Mouse (Mus musculus): Measurements from ENCODE around the gene Ldhb. TPM values are rescaled to one million over a fixed set of nuclear protein-coding genes. Genes with fewer than 3 reads are reported as not detected.

Gene Ldhb
- total RNA-seq (2014; rRNA removed), result 3.9 and 4.2 TPM in 2 replicates
- polyA plus RNA-seq (2012; rRNA removed), result 2.6 and 2.8 TPM in 2 replicates

DNA sequence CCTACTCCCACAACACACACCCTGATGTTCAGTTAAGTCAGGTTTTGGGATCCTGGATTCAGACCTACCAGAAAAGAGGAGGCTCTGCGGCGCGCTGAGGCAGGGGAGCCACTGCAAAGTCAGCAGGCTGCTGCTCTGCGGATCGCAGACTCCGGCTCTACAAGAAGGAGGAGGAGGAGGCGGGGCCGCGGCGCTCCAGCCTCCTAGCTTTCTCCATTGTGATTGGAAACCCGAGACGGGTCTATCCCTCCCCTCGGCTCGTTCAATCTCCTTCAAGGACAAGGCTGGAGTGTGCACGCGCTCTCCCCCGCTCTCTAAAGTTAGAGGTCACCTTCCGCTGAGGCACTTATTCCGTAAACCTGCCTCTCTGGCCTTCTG lies at the start of gene Ldhb:
Ldhb (minus strand) TSS at position 173 of the 378 bp plus-strand sequence.
- 2% methylated on average over 19 of the region's 19 CpGs for WGBS
- H3K27me3 ChIP-seq (ENCODE audit: control insufficient read depth, insufficient read depth, low read length), result no peaks in the 10 kb centered on the region
- no peaks in the 10 kb centered on the region for H3K4me1 ChIP-seq (ENCODE audit: control insufficient read depth, insufficient read depth, low read length)
- H3K4me3 ChIP-seq (ENCODE audit: insufficient read depth, low read depth, low read length), result peak within 1 kb of the TSS; percentile 55
- H3K79me2 ChIP-seq (ENCODE audit: control insufficient read depth, insufficient read depth, low read length), result no peaks in the 10 kb centered on the region
- TF ChIP-seq POLR2A (IDR thresholded peaks at IDR 0.05; ENCODE audit: extremely low read depth, insufficient read depth, low read length) (no peak), CTCF (IDR thresholded peaks at IDR 0.05; ENCODE audit: low read depth, low read length) (no peak)
- H3K9ac ChIP-seq (ENCODE audit: low read depth, low read length), result peak within 1 kb of the TSS; percentile 37; the same call in 1 of the 2 replicates
- H3K27ac ChIP-seq (replicated peaks; ENCODE audit: insufficient read depth, low read depth, low read length), result no peak within 1 kb of the TSS
- H3K36me3 ChIP-seq (ENCODE audit: control insufficient read depth, insufficient read depth, low read length), result no peaks in the 10 kb centered on the region
- DNase-seq (ENCODE audit: extremely low read depth, low read depth, low spot score), result peak; percentile 42

- Histone ChIP-seq H3K4me3 (ENCODE audit: insufficient read depth, low read depth, low read length) (no peak overlapping the region), H3K79me2 (ENCODE audit: control insufficient read depth, insufficient read depth, low read length) (no peaks in the 10 kb centered on the region), H3K27me3 (ENCODE audit: control insufficient read depth, insufficient read depth, low read length) (no peaks in the 10 kb centered on the region), H3K27ac (replicated peaks; ENCODE audit: insufficient read depth, low read depth, low read length) (no peak overlapping the region), H3K9ac (ENCODE audit: low read depth, low read length) (no peak overlapping the region), H3K4me1 (ENCODE audit: control insufficient read depth, insufficient read depth, low read length) (no peaks in the 10 kb centered on the region), H3K36me3 (ENCODE audit: control insufficient read depth, insufficient read depth, low read length) (no peaks in the 10 kb centered on the region)
- WGBS, result 89% methylated on average over 1 of the region's 1 CpGs
- no peak for DNase-seq (ENCODE audit: extremely low read depth, low read depth, low spot score)
- TF ChIP-seq CTCF (IDR thresholded peaks at IDR 0.05; ENCODE audit: low read depth, low read length) (no peak), POLR2A (IDR thresholded peaks at IDR 0.05; ENCODE audit: extremely low read depth, insufficient read depth, low read length) (no peak)
Observed at GRCm38 (mm10) chr6:142555988-142556387, 48.2 kb upstream of the Ldhb start.

DNA sequence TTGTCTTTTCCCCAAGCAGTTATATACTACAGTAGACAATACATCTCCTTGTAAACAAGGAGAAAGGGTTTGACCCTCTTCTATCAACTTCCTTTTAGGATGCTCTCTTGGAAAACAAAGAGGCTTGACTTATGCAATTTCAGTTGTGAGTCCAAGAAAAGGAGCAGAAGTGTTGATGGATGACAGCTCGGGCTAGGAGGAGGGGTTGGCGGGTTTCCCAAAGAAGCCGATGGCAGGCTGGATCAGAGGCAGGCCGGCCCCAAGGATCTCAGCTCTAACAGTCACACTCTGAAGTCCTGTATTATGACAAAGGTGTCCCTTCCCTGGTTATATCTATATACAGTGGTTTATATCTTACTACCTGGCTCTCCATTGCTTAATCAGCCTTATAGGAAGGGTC lies 43.7 kb upstream of the Ldhb start:
- Histone ChIP-seq H3K27ac (replicated peaks; ENCODE audit: insufficient read depth, low read depth, low read length) (no peak overlapping the region), H3K79me2 (ENCODE audit: control insufficient read depth, insufficient read depth, low read length) (no peaks in the 10 kb centered on the region), H3K9ac (ENCODE audit: low read depth, low read length) (no peak overlapping the region), H3K36me3 (ENCODE audit: control insufficient read depth, insufficient read depth, low read length) (no peaks in the 10 kb centered on the region), H3K4me3 (ENCODE audit: insufficient read depth, low read depth, low read length) (no peak overlapping the region), H3K27me3 (ENCODE audit: control insufficient read depth, insufficient read depth, low read length) (no peaks in the 10 kb centered on the region), H3K4me1 (ENCODE audit: control insufficient read depth, insufficient read depth, low read length) (no peaks in the 10 kb centered on the region)
- no peak for DNase-seq (ENCODE audit: extremely low read depth, low read depth, low spot score)
- TF ChIP-seq POLR2A (IDR thresholded peaks at IDR 0.05; ENCODE audit: extremely low read depth, insufficient read depth, low read length) (no peak), CTCF (IDR thresholded peaks at IDR 0.05; ENCODE audit: low read depth, low read length) (no peak)
- WGBS, result 76% methylated on average over 4 of the region's 4 CpGs

DNA sequence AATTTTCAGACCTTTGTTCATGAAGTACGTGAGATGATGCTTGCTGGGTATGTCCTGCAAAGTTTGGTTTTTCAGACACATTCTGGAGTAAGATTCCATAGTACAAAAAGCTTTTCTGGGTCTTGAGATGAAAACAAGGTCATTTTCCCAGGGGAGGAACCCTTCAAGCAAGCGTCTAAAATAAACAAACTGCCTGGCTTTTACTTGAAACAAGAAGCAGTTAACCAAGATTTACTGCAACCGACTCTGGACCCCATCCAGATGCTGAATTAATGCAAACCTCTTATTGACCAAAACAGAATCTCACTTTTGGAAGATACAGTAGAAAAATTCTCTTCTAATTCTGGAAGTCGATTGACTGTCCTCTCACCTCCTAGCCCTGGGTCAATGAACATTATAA lies 43.1 kb upstream of the Ldhb start:
- no peak for DNase-seq (ENCODE audit: extremely low read depth, low read depth, low spot score)
- H3K36me3 ChIP-seq (ENCODE audit: control insufficient read depth, insufficient read depth, low read length), result no peaks in the 10 kb centered on the region
- no peak overlapping the region for H3K27ac ChIP-seq (replicated peaks; ENCODE audit: insufficient read depth, low read depth, low read length)
- H3K4me3 ChIP-seq (ENCODE audit: insufficient read depth, low read depth, low read length), result no peak overlapping the region
- no peaks in the 10 kb centered on the region for H3K79me2 ChIP-seq (ENCODE audit: control insufficient read depth, insufficient read depth, low read length)
- no peak overlapping the region for H3K9ac ChIP-seq (ENCODE audit: low read depth, low read length)
- TF ChIP-seq POLR2A (IDR thresholded peaks at IDR 0.05; ENCODE audit: extremely low read depth, insufficient read depth, low read length), result no peak
- TF ChIP-seq CTCF (IDR thresholded peaks at IDR 0.05; ENCODE audit: low read depth, low read length), result no peak
- H3K4me1 ChIP-seq (ENCODE audit: control insufficient read depth, insufficient read depth, low read length), result no peaks in the 10 kb centered on the region
- no peaks in the 10 kb centered on the region for H3K27me3 ChIP-seq (ENCODE audit: control insufficient read depth, insufficient read depth, low read length)
- WGBS, result 76% methylated on average over 4 of the region's 4 CpGs

- DNase-seq (ENCODE audit: extremely low read depth, low read depth, low spot score), result no peak
- no peaks in the 10 kb centered on the region for H3K27me3 ChIP-seq (ENCODE audit: control insufficient read depth, insufficient read depth, low read length)
- 92% methylated on average over 2 of the region's 2 CpGs for WGBS
Observed at GRCm38 (mm10) chr6:142548377-142548776, 40.6 kb upstream of the Ldhb start.

GRCm38 (mm10) chr6:142545132-142545531 lies 37.4 kb upstream of the Ldhb start:
- TF ChIP-seq CTCF (IDR thresholded peaks at IDR 0.05; ENCODE audit: low read depth, low read length) (no peak), POLR2A (IDR thresholded peaks at IDR 0.05; ENCODE audit: extremely low read depth, insufficient read depth, low read length) (no peak)
- no peak overlapping the region for H3K27ac ChIP-seq (replicated peaks; ENCODE audit: insufficient read depth, low read depth, low read length)
- no peak overlapping the region for H3K4me3 ChIP-seq (ENCODE audit: insufficient read depth, low read depth, low read length)
- DNase-seq (ENCODE audit: extremely low read depth, low read depth, low spot score), result no peak
- 52% methylated on average over 14 of the region's 14 CpGs for WGBS
- H3K4me1 ChIP-seq (ENCODE audit: control insufficient read depth, insufficient read depth, low read length), result peaks cover 5% of the 10 kb centered on the region; the same call in 1 of the 2 replicates
- no peaks in the 10 kb centered on the region for H3K79me2 ChIP-seq (ENCODE audit: control insufficient read depth, insufficient read depth, low read length)
- no peak overlapping the region for H3K9ac ChIP-seq (ENCODE audit: low read depth, low read length)
- H3K27me3 ChIP-seq (ENCODE audit: control insufficient read depth, insufficient read depth, low read length), result no peaks in the 10 kb centered on the region
- H3K36me3 ChIP-seq (ENCODE audit: control insufficient read depth, insufficient read depth, low read length), result no peaks in the 10 kb centered on the region

More at GRCm38 (mm10) chr6:142548377-142548776, 40.6 kb upstream of the Ldhb start:
- Histone ChIP-seq H3K9ac (ENCODE audit: low read depth, low read length) (no peak overlapping the region), H3K4me3 (ENCODE audit: insufficient read depth, low read depth, low read length) (no peak overlapping the region), H3K36me3 (ENCODE audit: control insufficient read depth, insufficient read depth, low read length) (no peaks in the 10 kb centered on the region), H3K4me1 (ENCODE audit: control insufficient read depth, insufficient read depth, low read length) (no peaks in the 10 kb centered on the region), H3K79me2 (ENCODE audit: control insufficient read depth, insufficient read depth, low read length) (no peaks in the 10 kb centered on the region), H3K27ac (replicated peaks; ENCODE audit: insufficient read depth, low read depth, low read length) (no peak overlapping the region)
- no peak for TF ChIP-seq POLR2A (IDR thresholded peaks at IDR 0.05; ENCODE audit: extremely low read depth, insufficient read depth, low read length)
- TF ChIP-seq CTCF (IDR thresholded peaks at IDR 0.05; ENCODE audit: low read depth, low read length), result no peak
